Mouse (Mus musculus): ENCODE measurements around the gene Gcc2. TPM values are rescaled to one million over a fixed set of nuclear protein-coding genes. Genes with fewer than 3 reads are reported as not detected.

The Gcc2 gene
- 11.3 and 13.0 TPM in 2 replicates for polyA plus RNA-seq (2012; rRNA removed)

DNA sequence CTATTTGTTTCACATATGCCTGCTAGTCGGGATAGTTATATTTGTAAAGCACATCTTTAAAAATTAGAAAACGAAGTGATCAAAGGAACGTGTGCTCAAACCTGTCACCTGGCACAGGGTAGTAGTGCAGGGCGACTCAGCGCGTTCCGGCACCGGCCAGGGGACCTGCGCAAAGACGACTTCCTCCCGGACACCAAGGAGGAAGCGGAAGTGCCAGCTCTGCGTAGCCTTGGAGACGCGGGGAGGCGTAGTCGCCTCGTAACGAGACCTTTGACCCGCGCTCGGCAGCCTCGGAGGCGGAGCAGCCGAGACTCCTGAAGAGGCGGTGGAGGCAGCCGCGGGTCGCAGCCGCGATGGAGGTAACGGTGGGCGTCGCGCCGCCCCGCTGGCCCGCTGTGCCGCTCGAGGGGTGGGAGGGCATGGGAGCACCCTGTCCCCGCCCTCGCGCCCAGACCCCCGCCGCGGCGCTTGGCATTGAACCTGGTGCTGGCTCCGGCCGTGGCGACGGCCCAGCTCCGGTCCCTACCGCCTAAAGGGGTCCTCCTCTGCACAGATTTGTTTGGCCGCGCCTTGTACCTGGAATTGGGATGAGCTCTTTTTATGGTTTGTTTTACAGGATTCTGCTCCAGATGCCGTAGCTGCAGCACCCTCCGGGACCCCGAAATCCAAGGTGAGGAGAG, at the start of gene Gcc2:
Gene Gcc2, plus strand, starts transcription at position 285 of the 680 bp plus-strand sequence.
- Histone ChIP-seq H3K27me3 (replicated peaks; ENCODE audit: control insufficient read depth, insufficient read depth, low read length) (no peaks in the 10 kb centered on the region), H3K4me3 (ENCODE audit: insufficient read depth, low read depth, low read length) (peak within 1 kb of the TSS; percentile 86), H3K36me3 (ENCODE audit: control insufficient read depth, insufficient read depth, low read length) (no peaks in the 10 kb centered on the region; the same call in 1 of the 2 replicates), H3K27ac (ENCODE audit: insufficient read depth, low read depth, low read length) (peak within 1 kb of the TSS; percentile 66), H3K4me1 (ENCODE audit: control insufficient read depth, insufficient read depth, low read length) (peaks cover 3% of the 10 kb centered on the region; the same call in 1 of the 2 replicates)
- TF ChIP-seq CTCF (conservative IDR thresholded peaks at IDR 0.05; ENCODE audit: insufficient read depth, insufficient read length, low read depth, low read length) = no peak
- TF ChIP-seq POLR2A (IDR thresholded peaks at IDR 0.05; ENCODE audit: low read depth, low read length) = peak; percentile 87
- peak; percentile 97 for DNase-seq
- WGBS = under 1% methylated on average over 58 of the region's 58 CpGs

DNA sequence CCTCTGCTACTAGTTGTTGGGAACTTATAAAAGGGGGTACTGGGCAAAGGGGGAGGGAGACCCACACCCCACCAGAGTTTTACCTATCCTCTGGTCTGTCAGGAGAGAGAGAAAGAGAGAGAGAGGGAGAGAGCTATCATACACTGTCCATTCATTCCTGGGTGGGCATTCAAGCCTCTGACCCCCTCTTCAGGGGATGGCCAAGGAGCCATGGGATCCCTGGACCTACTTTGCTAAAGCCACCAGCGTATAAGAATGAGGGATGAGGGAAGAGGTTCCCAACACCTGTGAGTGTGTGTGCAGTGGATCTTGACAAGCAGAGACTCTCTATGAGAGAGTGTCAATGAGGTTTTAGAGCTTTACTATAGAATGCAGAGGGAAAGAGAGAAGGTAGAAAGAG, 49.3 kb upstream of the Gcc2 start:
- 52% methylated on average over 1 of the region's 1 CpGs for WGBS
- H3K4me1 ChIP-seq (ENCODE audit: control insufficient read depth, insufficient read depth, low read length) = no peaks in the 10 kb centered on the region
- no peak for DNase-seq
- no peak overlapping the region for H3K4me3 ChIP-seq (ENCODE audit: insufficient read depth, low read depth, low read length)
- no peaks in the 10 kb centered on the region for H3K36me3 ChIP-seq (ENCODE audit: control insufficient read depth, insufficient read depth, low read length)
- H3K27ac ChIP-seq (ENCODE audit: insufficient read depth, low read depth, low read length) = no peak overlapping the region
- H3K27me3 ChIP-seq (replicated peaks; ENCODE audit: control insufficient read depth, insufficient read depth, low read length) = no peaks in the 10 kb centered on the region
- TF ChIP-seq CTCF (conservative IDR thresholded peaks at IDR 0.05; ENCODE audit: insufficient read depth, insufficient read length, low read depth, low read length) (no peak), POLR2A (IDR thresholded peaks at IDR 0.05; ENCODE audit: low read depth, low read length) (no peak)

DNA sequence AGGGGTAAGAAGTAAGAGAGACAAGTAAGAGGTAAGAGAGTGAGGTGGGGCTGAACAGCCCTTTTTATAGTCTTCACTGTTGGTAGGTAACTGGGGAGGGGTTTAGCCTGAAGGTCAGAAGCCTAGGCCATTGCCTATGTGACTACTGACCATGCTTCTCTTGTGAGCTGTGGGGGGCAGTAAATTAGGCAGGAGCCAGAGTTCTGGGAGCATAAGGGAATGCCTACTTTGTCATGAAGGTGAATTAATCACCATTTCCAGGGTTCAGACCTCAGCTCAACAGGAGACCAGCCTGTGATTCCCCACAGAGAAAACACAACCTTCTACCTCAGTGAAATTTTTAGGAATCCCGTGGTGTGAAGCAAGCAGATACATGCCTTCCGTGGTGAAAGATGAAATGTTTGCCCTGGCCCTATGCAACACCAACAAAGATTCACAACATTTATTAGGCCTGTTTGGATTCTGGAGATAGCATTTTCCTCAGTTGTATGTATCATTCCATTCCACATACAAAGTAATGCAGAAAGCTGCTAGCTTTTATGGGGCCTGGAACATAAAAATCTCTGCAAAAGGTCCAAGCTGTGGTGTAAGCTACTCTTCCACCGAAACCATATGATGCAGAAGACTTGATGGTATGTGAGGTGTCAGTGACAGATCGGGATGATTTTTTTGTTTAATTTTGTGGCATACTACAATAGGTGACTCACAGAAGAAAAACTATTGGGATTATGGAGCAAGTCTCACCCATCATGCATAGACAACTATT, 48.5 kb upstream of the Gcc2 start:
- Histone ChIP-seq H3K4me1 (ENCODE audit: control insufficient read depth, insufficient read depth, low read length) (no peaks in the 10 kb centered on the region), H3K27ac (ENCODE audit: insufficient read depth, low read depth, low read length) (no peak overlapping the region), H3K36me3 (ENCODE audit: control insufficient read depth, insufficient read depth, low read length) (no peaks in the 10 kb centered on the region), H3K27me3 (replicated peaks; ENCODE audit: control insufficient read depth, insufficient read depth, low read length) (no peaks in the 10 kb centered on the region), H3K4me3 (ENCODE audit: insufficient read depth, low read depth, low read length) (no peak overlapping the region)
- TF ChIP-seq POLR2A (IDR thresholded peaks at IDR 0.05; ENCODE audit: low read depth, low read length) (no peak), CTCF (conservative IDR thresholded peaks at IDR 0.05; ENCODE audit: insufficient read depth, insufficient read length, low read depth, low read length) (no peak)
- 91% methylated on average over 4 of the region's 4 CpGs for WGBS
- DNase-seq = no peak

DNA sequence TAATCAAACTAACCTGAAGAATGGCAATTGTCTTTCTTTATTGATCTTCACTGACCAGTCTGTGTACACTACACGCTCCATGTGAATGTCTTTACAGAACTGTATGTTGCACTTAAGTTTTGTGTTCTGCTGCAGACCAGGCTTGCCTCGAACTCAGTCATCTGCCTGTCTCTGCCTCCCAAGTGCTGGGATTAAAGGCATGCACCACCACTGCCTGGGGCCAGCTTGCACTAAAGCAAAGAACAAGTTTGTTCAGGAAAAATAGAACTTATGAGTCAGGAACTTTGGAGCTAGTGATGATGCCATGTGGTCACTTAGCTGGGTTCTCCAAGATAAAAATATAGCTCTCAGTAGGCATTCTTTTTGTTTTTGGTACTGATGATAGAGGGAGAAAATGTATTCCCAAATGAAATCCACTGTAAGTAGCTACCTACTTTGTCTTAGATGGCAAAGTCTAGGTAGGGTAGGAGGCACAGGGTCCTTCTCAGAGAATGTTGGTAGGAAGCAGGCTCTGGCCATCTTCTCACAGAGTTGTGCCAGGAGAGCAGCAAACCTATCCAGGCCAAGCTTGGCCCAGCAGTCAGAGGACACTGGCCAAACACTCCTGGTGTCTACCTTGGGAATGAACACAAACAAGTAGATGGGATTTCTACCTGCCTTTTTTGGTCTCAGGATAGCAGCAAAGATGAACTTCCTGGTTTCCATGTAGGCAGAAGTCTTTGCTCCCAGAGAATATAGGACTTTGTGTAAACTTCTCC, 45.4 kb upstream of the Gcc2 start:
- H3K27ac ChIP-seq (ENCODE audit: insufficient read depth, low read depth, low read length) = no peak overlapping the region
- TF ChIP-seq CTCF (conservative IDR thresholded peaks at IDR 0.05; ENCODE audit: insufficient read depth, insufficient read length, low read depth, low read length) (no peak), POLR2A (IDR thresholded peaks at IDR 0.05; ENCODE audit: low read depth, low read length) (no peak)
- no peaks in the 10 kb centered on the region for H3K4me1 ChIP-seq (ENCODE audit: control insufficient read depth, insufficient read depth, low read length)
- DNase-seq = peak; percentile 19
- no peaks in the 10 kb centered on the region for H3K27me3 ChIP-seq (replicated peaks; ENCODE audit: control insufficient read depth, insufficient read depth, low read length)
- H3K4me3 ChIP-seq (ENCODE audit: insufficient read depth, low read depth, low read length) = no peak overlapping the region
- no peaks in the 10 kb centered on the region for H3K36me3 ChIP-seq (ENCODE audit: control insufficient read depth, insufficient read depth, low read length)
- 73% methylated on average over 2 of the region's 2 CpGs for WGBS

DNA sequence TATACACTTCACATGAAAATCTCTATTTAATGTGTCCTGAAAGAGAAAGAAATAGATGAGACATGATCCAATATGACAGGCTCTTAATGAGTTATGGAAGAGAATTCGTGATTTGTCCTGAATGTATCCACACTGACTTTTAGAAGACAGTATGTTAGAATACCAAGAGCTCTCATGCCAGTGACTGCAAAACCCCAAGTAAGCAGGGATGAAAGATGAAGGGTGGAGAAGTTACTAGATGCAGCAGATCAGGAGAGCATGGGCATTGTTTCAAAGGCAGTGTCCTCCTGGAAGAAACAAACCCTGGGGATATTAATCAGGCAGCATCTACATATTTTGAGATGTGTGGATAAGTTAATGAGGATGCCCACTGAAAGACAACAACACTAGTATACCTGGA, 44.8 kb upstream of the Gcc2 start:
- no peak overlapping the region for H3K4me3 ChIP-seq (ENCODE audit: insufficient read depth, low read depth, low read length)
- WGBS = 68% methylated on average over 1 of the region's 1 CpGs
- H3K4me1 ChIP-seq (ENCODE audit: control insufficient read depth, insufficient read depth, low read length) = no peaks in the 10 kb centered on the region
- H3K27ac ChIP-seq (ENCODE audit: insufficient read depth, low read depth, low read length) = no peak overlapping the region
- TF ChIP-seq POLR2A (IDR thresholded peaks at IDR 0.05; ENCODE audit: low read depth, low read length) = no peak
- no peak for TF ChIP-seq CTCF (conservative IDR thresholded peaks at IDR 0.05; ENCODE audit: insufficient read depth, insufficient read length, low read depth, low read length)
- H3K27me3 ChIP-seq (replicated peaks; ENCODE audit: control insufficient read depth, insufficient read depth, low read length) = no peaks in the 10 kb centered on the region
- H3K36me3 ChIP-seq (ENCODE audit: control insufficient read depth, insufficient read depth, low read length) = no peaks in the 10 kb centered on the region
- DNase-seq = peak; percentile 20

DNA sequence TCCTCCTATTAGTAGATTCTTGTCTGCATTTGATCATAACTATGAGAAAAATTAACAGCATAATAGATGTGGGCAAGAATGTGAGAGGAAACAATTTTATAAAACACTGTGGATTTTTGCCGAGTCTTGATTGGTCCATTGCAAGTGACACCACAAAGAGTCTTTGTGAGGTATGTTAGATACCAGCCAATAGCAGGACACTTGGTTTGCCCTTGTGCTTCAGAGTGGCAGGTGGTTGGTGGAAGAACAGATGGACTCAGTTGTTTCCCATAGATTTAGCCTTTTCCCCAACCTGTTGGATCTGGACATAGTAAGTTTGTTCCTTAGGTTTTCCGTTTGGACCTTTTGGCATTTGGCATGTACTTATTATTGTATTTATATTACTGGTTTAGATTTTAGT, 44.1 kb upstream of the Gcc2 start:
- Histone ChIP-seq H3K4me3 (ENCODE audit: insufficient read depth, low read depth, low read length) (no peak overlapping the region), H3K4me1 (ENCODE audit: control insufficient read depth, insufficient read depth, low read length) (no peaks in the 10 kb centered on the region), H3K27me3 (replicated peaks; ENCODE audit: control insufficient read depth, insufficient read depth, low read length) (no peaks in the 10 kb centered on the region), H3K27ac (ENCODE audit: insufficient read depth, low read depth, low read length) (no peak overlapping the region), H3K36me3 (ENCODE audit: control insufficient read depth, insufficient read depth, low read length) (no peaks in the 10 kb centered on the region)
- peak; percentile 25 for DNase-seq
- WGBS = 87% methylated on average over 2 of the region's 2 CpGs
- TF ChIP-seq CTCF (conservative IDR thresholded peaks at IDR 0.05; ENCODE audit: insufficient read depth, insufficient read length, low read depth, low read length) (no peak), POLR2A (IDR thresholded peaks at IDR 0.05; ENCODE audit: low read depth, low read length) (no peak)

Measured in kidney, adult 2 months (tissue).